Mouse (Mus musculus) limb, embryonic 14.5 days (tissue): ENCODE measurements at regions not wholly inside any gene's neighbourhood (a gene's known extent, or its start where the extent isn't known, plus 50 kb on each side); places are given as distances from the start of the nearest gene placed in this dataset.

Experiments
- ATAC-seq: fragments of 200-750 bp; cut with Nextera tagmentation; 2 replicates; pipeline ENCODE4 v1.8.0; 2017; ENCODE audit warnings: low read depth, moderate number of reproducible peaks, moderate TSS enrichment; ENCODE audit not compliant: low FRiP score
- DNase-seq: peaks from one replicate; pipeline ENCODE4 v3.0.0-alpha.2; 2015; ENCODE audit warnings: low spot score
- H3K27ac ChIP-seq: fragments of 300-500 bp; sonication (generic); replicated peaks from 2 replicates; pipeline ENCODE4 v1.5.1; 2014; ENCODE audit warnings: low read depth, mild to moderate bottlenecking, low read length, moderate library complexity, mixed read lengths
- H3K27me3 ChIP-seq: fragments of 300-500 bp; sonication (generic); 2 replicates; pipeline ENCODE4 v1.6.1; 2014; ENCODE audit warnings: low read length, mixed read lengths; ENCODE audit not compliant: control insufficient read depth, insufficient read depth
- H3K36me3 ChIP-seq: fragments of 300-500 bp; sonication (generic); 2 replicates; pipeline ENCODE4 v1.6.1; 2014; ENCODE audit warnings: mild to moderate bottlenecking, low read length, moderate library complexity, mixed read lengths; ENCODE audit not compliant: control insufficient read depth, insufficient read depth
- H3K4me1 ChIP-seq: fragments of 300-500 bp; sonication (generic); 2 replicates; pipeline ENCODE4 v1.6.1; 2014; ENCODE audit warnings: antibody characterized with exemption, low read length, mixed read lengths; ENCODE audit not compliant: control insufficient read depth, insufficient read depth
- H3K4me2 ChIP-seq: fragments of 300-500 bp; sonication (generic); replicated peaks from 2 replicates; pipeline ENCODE4 v1.6.1; 2014; ENCODE audit warnings: low read depth, mild to moderate bottlenecking, low read length, moderate library complexity; ENCODE audit not compliant: severe bottlenecking
- H3K4me3 ChIP-seq: fragments of 300-500 bp; sonication (generic); replicated peaks from 2 replicates; pipeline ENCODE4 v1.5.1; 2014; ENCODE audit warnings: low read length
- H3K9ac ChIP-seq: fragments of 300-500 bp; sonication (generic); 2 replicates; pipeline ENCODE4 v1.6.1; 2014; ENCODE audit warnings: mild to moderate bottlenecking, low read depth, low read length, moderate library complexity; ENCODE audit not compliant: severe bottlenecking
- H3K9me3 ChIP-seq: fragments of 300-500 bp; sonication (generic); 2 replicates; pipeline ENCODE4 v1.6.1; 2016; ENCODE audit warnings: low read length; ENCODE audit not compliant: control insufficient read depth
- POLR2A ChIP-seq: fragments of 200-500 bp; IDR thresholded peaks from 2 replicates; pipeline ENCODE4 v1.8.0; 2012; ENCODE audit warnings: inconsistent platforms, mild to moderate bottlenecking, moderate library complexity, borderline replicate concordance; ENCODE audit not compliant: insufficient read depth, insufficient read length; ENCODE audit errors: extremely low read depth
- WGBS: fragments of 180-500 bp; shearing (Covaris S2); extraction: QIAGEN DNeasy Blood & Tissue Kit; methylation state at CpG from one replicate; pipeline ENCODE4 v1.1.7; 2014; 5-methylcytosine and 5-hydroxymethylcytosine counted together

GRCm38 (mm10) chr10:92625781-92626180 is 96.4 kb downstream of the Nedd1 start:
- H3K4me1 ChIP-seq: no peaks in the 10 kb centered on the region
- no peak overlapping the region for H3K27ac ChIP-seq
- H3K36me3 ChIP-seq: no peaks in the 10 kb centered on the region
- no peak overlapping the region for H3K4me2 ChIP-seq
- 82% methylated on average over 7 of the region's 7 CpGs for WGBS
- no peaks in the 10 kb centered on the region for H3K9me3 ChIP-seq
- no peak for TF ChIP-seq POLR2A
- DNase-seq (no peak), ATAC-seq (no peak)
- H3K27me3 ChIP-seq: no peaks in the 10 kb centered on the region
- no peak overlapping the region for H3K9ac ChIP-seq
- no peak overlapping the region for H3K4me3 ChIP-seq

GRCm38 (mm10) chr10:92615684-92616379 is 106.4 kb downstream of the Nedd1 start:
- WGBS: 81% methylated on average over 5 of the region's 5 CpGs

GRCm38 (mm10) chr10:92614341-92614740 is 107.9 kb downstream of the Nedd1 start:
- H3K36me3 ChIP-seq: no peaks in the 10 kb centered on the region
- no peak overlapping the region for H3K27ac ChIP-seq
- no peak overlapping the region for H3K4me2 ChIP-seq
- no peak for TF ChIP-seq POLR2A
- no peak overlapping the region for H3K9ac ChIP-seq
- H3K4me1 ChIP-seq: no peaks in the 10 kb centered on the region
- ATAC-seq: no peak
- no peaks in the 10 kb centered on the region for H3K27me3 ChIP-seq
- WGBS: 78% methylated on average over 6 of the region's 6 CpGs
- no peak overlapping the region for H3K4me3 ChIP-seq
- DNase-seq: no peak
- no peaks in the 10 kb centered on the region for H3K9me3 ChIP-seq

More at GRCm38 (mm10) chr10:92615684-92616379, 106.4 kb downstream of the Nedd1 start:
- H3K27ac ChIP-seq: no peak overlapping the region
- DNase-seq (no peak), ATAC-seq (no peak)
- H3K36me3 ChIP-seq: no peaks in the 10 kb centered on the region
- H3K4me1 ChIP-seq: no peaks in the 10 kb centered on the region
- H3K9ac ChIP-seq: no peak overlapping the region
- H3K27me3 ChIP-seq: no peaks in the 10 kb centered on the region
- no peak for TF ChIP-seq POLR2A
- no peak overlapping the region for H3K4me3 ChIP-seq
- no peak overlapping the region for H3K4me2 ChIP-seq
- H3K9me3 ChIP-seq: no peaks in the 10 kb centered on the region

- 67% methylated on average over 3 of the region's 3 CpGs for WGBS
These were observed 111.2 kb downstream of the Nedd1 start for GRCm38 (mm10) chr10:92611060-92611459.

GRCm38 (mm10) chr10:92606761-92607160 is 115.5 kb downstream of the Nedd1 start:
- H3K9me3 ChIP-seq: no peaks in the 10 kb centered on the region
- H3K4me2 ChIP-seq: no peak overlapping the region
- 27% methylated on average over 4 of the region's 4 CpGs for WGBS
- H3K4me1 ChIP-seq: peaks cover 8% of the 10 kb centered on the region
- no peak for ATAC-seq
- H3K27ac ChIP-seq: no peak overlapping the region
- 0 out of 2 replicates have a peak, but pooled peaks cover 5% of the 10 kb centered on the region for H3K27me3 ChIP-seq
- H3K4me3 ChIP-seq: no peak overlapping the region
- DNase-seq: no peak
- no peaks in the 10 kb centered on the region for H3K36me3 ChIP-seq
- H3K9ac ChIP-seq: no peak overlapping the region
- TF ChIP-seq POLR2A: no peak

More at GRCm38 (mm10) chr10:92611060-92611459, 111.2 kb downstream of the Nedd1 start:
- H3K9ac ChIP-seq: no peak overlapping the region
- no peaks in the 10 kb centered on the region for H3K9me3 ChIP-seq
- DNase-seq (no peak), ATAC-seq (no peak)
- peaks cover 3% of the 10 kb centered on the region; the same call in 1 of the 2 replicates for H3K4me1 ChIP-seq
- no peak overlapping the region for H3K4me3 ChIP-seq
- 0 out of 2 replicates have a peak, but pooled peaks cover 5% of the 10 kb centered on the region for H3K27me3 ChIP-seq
- no peak overlapping the region for H3K27ac ChIP-seq
- TF ChIP-seq POLR2A: no peak
- no peak overlapping the region for H3K4me2 ChIP-seq
- no peaks in the 10 kb centered on the region for H3K36me3 ChIP-seq
